Mouse (Mus musculus) right cerebral cortex, postnatal 10 days (tissue): ENCODE measurements at regions not wholly inside any gene's neighbourhood (a gene's known extent, or its start where the extent isn't known, plus 50 kb on each side); places are given as distances from the start of the nearest gene placed in this dataset.
"Not testable (repeated sequence)": the region's sequence is repeated elsewhere in the genome, so short reads cannot be mapped to it uniquely, and the experiment has no call there.

ENCODE experiments used
- DNase-seq, 2 experiments: peaks; one replicate each; pipeline ENCODE4 v3.0.0; 2021; ENCODE audit warnings: low spot score in 2 of 2

- DNase-seq = no peak
These were observed 157.6 kb upstream of the Trpc7 start for GRCm38 (mm10) chr13:57053361-57053760.

DNA sequence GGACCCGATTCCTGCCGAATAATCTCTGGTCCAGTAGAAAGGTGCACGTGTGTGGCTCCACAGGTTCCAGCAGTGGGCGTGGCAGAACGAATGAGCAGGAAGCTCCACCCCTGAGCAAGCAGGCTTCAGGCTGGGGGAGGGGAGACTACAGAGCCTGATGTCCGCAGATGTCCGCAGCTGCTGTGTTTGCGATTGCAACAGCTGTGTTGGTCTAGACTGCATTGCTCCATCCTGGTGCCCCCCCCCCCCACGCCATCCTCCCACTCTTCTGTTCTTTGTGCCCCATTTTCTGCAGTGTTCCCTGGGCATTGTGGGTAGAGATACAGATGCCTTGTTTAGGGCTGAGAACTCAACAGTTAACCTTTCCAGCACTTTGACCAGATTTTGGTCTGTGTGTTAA lies 150.3 kb upstream of the Trpc7 start:
- not testable (repeated sequence) for DNase-seq

DNA sequence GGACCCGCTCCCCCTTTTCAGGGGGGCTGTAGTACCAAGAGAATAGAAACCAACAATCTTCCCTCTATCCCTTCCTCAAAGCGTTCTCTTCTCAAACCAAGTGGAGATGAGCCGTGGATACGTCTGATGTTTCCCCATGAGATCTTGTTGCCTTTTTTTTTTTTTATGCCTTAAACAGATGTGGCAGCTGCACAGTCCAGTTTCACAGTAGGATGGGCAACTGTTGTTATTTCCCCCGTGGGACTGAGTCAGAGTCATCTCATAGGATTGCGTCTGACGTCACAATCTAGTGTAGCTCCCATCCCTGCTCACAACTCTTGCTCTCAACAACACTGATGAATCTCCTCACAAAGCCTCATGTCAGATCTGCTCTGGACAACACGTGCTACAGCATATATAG lies 148.7 kb upstream of the Trpc7 start:
- DNase-seq = no peak

DNA sequence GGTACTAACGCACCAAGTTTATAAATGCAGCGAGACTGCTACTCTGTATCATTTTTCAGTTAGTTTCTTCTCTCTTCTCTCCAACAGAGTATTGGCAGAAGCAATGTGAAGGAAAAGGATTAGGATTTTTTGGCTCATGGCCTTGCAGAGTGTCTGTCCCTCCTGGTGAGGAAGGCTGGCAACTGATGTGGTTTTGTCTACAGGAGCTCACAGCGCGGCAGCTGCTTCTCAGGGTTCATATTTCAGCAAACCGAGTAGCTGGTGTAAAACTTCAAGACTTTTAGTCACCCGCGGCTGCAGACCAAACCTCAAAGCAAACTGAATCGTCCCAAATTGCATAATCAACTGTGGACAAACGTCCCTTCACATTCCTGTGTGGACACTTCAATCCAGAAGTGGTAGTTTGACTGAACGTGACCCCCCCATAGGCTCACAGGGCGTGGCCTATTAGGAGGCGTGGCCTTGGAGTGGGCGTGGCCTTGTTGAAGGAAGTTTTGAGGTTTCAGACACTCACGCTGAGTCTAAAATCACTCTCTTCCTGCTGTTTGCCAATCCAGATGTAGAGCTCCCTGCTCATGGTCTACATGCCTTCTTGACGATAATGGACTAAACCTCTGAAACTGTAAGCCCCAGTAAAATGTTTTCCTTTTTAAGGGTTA lies 147.7 kb upstream of the Trpc7 start:
- DNase-seq = no peak

GRCm38 (mm10) chr13:57042514-57042913 lies 146.7 kb upstream of the Trpc7 start:
- DNase-seq = no peak

- DNase-seq = no peak
These were observed 137.1 kb upstream of the Trpc7 start for GRCm38 (mm10) chr13:57032871-57033270.

- DNase-seq = peak; percentile 39 to 55
These were observed 122.0 kb upstream of the Trpc7 start for GRCm38 (mm10) chr13:57017553-57018341.

DNA sequence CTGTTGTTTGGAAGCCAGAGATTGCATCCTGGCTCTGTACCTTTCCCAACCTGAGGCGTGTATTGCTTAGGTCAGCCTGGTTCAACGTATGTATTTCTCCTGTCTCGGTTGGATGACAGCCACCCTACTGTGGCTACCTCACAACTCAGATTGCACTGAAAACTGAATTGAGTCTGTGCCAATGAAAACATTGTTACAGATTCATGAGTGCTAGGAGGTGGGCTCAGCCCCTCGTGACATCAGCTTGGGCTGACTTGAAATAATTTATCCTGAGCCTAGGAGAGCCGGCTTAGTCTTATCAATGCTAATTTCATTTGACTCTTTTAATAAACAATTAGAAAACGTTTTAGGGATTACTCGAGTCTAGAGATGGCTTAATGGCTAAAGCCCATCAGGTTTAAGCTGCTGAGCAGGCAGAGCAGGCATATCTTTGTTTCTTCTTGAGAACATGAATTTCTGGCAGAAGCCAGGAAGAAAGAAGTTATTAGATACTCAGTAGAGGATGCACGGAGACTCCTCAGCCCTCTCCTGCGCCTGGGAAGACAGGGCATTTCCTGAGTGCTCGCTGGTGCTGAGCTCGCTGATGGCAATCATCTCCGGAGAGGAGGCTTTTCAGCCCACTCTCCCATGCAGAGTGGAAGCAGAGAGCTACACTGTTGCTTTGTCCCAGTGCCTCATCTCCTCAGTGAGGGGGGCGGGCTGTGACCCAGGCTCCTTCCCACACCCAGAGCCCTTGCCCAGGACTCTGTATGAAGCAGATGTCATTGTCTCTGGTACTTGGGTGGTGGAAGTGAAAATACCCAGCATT lies 120.9 kb upstream of the Trpc7 start:
- no peak for DNase-seq

DNA sequence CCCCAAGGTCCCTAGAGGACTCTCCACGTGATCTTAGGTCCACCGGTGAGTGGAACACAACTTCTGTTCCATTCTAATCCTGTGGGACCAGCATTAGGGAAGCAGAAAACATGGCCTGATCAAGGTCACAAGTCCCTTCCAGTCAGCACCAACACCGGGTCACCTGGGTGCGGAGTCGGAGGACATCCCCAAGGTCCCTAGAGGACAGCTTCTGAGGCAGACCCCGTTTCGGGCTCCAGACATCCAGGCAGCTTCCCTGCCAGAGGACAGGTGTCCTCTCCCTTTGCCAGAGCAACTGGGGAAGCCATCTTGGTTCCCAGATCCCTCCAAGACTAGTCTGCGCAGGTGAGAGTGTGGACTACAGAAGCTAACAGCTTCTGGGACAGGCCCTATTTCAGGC lies 111.4 kb upstream of the Trpc7 start:
- DNase-seq = not testable (repeated sequence)

- no peak for DNase-seq
These were observed 107.9 kb upstream of the Trpc7 start for GRCm38 (mm10) chr13:57003565-57004132.

DNA sequence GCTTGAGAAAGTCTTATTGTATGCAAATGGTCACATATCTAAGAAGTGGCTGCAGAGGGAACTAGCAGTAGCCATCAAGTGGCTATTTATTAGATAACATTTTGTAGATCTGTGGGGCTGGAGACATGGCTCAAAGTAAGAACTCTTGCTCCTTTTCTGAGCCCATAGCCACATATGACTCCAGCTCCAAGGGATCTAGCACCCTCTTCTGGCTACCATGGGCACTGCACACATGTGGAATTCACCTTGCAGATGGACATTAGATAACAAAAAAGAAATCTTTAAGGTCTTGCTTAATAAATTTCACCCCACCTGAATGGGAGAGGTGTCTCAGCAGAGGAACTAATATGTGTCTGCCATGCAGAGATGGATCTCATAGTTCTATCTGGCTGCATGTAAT lies 96.2 kb upstream of the Trpc7 start:
- DNase-seq = no peak

- peak; percentile 32 to 62 for DNase-seq
These were observed 78.3 kb upstream of the Trpc7 start for GRCm38 (mm10) chr13:56974063-56974462.

- DNase-seq = peak in 1 of 2 experiments; percentile 22
These were observed 59.6 kb upstream of the Trpc7 start for GRCm38 (mm10) chr13:56955358-56955757.

DNA sequence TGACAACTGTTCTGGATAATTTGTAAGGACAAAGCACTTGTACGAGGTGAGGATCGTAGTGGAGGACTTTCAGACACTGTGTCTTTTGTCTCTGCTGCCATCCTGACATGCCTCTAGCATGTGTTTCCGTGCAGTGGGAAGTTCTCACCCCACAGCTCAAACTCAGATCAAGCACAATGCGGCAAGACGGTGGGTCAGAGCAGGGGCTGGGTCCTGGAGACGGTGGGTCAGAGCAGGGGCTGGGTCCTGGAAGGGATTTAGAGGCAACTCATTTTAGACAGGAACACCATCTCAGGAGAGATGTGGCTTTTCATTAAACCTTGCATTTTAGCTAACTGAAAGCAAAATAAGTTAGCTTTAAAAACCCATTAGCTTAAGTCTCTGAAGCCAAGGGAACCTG lies 52.3 kb upstream of the Trpc7 start:
- no peak for DNase-seq

GRCm38 (mm10) chr13:56947266-56947665 lies 51.5 kb upstream of the Trpc7 start:
- no peak for DNase-seq
